Mouse (Mus musculus) layer of hippocampus, adult 8-10 months (tissue): ENCODE measurements around the gene Acss1. TPM values are rescaled to one million over a fixed set of nuclear protein-coding genes. Genes with fewer than 3 reads are reported as not detected.

Experiments
- DNase-seq, 2 experiments: peaks; one replicate each; pipeline ENCODE4 v3.0.0; 2022; ENCODE audit warnings: low spot score in 2 of 2
- total RNA-seq, 4 experiments: library from RNA; stranded (reverse); gene quantifications; 2 replicates each; pipeline ENCODE4 v1.2.4; 2022

Gene Acss1
- total RNA-seq, 4 experiments from 2014 or later = 26.4 to 33.7 (median 28.2) TPM

GRCm38 (mm10) chr2:150666723-150667064 is 1.6 kb downstream of the Acss1 start:
- no peak for DNase-seq

- DNase-seq = no peak
These were observed 2.5 kb downstream of the Acss1 start for GRCm38 (mm10) chr2:150665534-150666451.

- no peak for DNase-seq
These were observed 3.3 kb downstream of the Acss1 start for GRCm38 (mm10) chr2:150665006-150665405.

- no peak for DNase-seq
These were observed 4.0 kb downstream of the Acss1 start for GRCm38 (mm10) chr2:150664152-150664920.

- no peak for DNase-seq
These were observed 5.0 kb downstream of the Acss1 start for GRCm38 (mm10) chr2:150663255-150663654.

GRCm38 (mm10) chr2:150662007-150662406 is 6.3 kb downstream of the Acss1 start:
- DNase-seq = no peak

- no peak for DNase-seq
These were observed 7.4 kb downstream of the Acss1 start for GRCm38 (mm10) chr2:150660668-150661451.

- no peak for DNase-seq
These were observed 8.3 kb downstream of the Acss1 start for GRCm38 (mm10) chr2:150660049-150660448.

GRCm38 (mm10) chr2:150656975-150657768 is 11.1 kb downstream of the Acss1 start:
- no peak for DNase-seq

GRCm38 (mm10) chr2:150656112-150656511 is 12.2 kb downstream of the Acss1 start:
- no peak for DNase-seq

- no peak for DNase-seq
These were observed 13.0 kb downstream of the Acss1 start for GRCm38 (mm10) chr2:150655290-150655689.

- DNase-seq = no peak
These were observed 13.5 kb downstream of the Acss1 start for GRCm38 (mm10) chr2:150654814-150655213.

GRCm38 (mm10) chr2:150651366-150651765 is 16.9 kb downstream of the Acss1 start:
- no peak for DNase-seq

- no peak for DNase-seq
These were observed 17.7 kb downstream of the Acss1 start for GRCm38 (mm10) chr2:150650511-150651074.

- no peak for DNase-seq
These were observed 19.9 kb downstream of the Acss1 start for GRCm38 (mm10) chr2:150648300-150648895.

GRCm38 (mm10) chr2:150647681-150648299 is 20.5 kb downstream of the Acss1 start:
- no peak for DNase-seq

- DNase-seq = no peak
These were observed 21.7 kb downstream of the Acss1 start for GRCm38 (mm10) chr2:150646411-150647121.

GRCm38 (mm10) chr2:150645225-150645624 is 23.1 kb downstream of the Acss1 start:
- DNase-seq = no peak
